Mouse (Mus musculus) splenic B cell, adult 2 months (primary cell): ENCODE data around the gene Sipa1l2.
A peak's percentile ranks its signal among the peaks of the same experiment; 100 is the strongest.

Source experiments
- DNase-seq: peaks from one replicate; pipeline ENCODE4 v3.0.0-alpha.2; 2011; ENCODE audit warnings: low read depth, low spot score
- H3K27me3 ChIP-seq: 2 replicates; pipeline ENCODE4 v1.6.1; 2012; ENCODE audit warnings: mild to moderate bottlenecking, low read length, moderate library complexity, mixed read lengths; ENCODE audit not compliant: control insufficient read depth, poor library complexity, insufficient read depth, severe bottlenecking
- H3K36me3 ChIP-seq: 2 replicates; pipeline ENCODE4 v1.6.1; 2012; ENCODE audit warnings: mild to moderate bottlenecking, low read length, moderate library complexity, mixed read lengths; ENCODE audit not compliant: control insufficient read depth, poor library complexity, insufficient read depth, severe bottlenecking

Sipa1l2 gene

GRCm38 (mm10) chr8:125447543-125447942 is 122.1 kb downstream of the Sipa1l2 start:
- H3K36me3 ChIP-seq: no peaks in the 10 kb centered on the region; the same call in none of the 2 replicates
- H3K27me3 ChIP-seq: no peaks in the 10 kb centered on the region
- no peak for DNase-seq

DNA sequence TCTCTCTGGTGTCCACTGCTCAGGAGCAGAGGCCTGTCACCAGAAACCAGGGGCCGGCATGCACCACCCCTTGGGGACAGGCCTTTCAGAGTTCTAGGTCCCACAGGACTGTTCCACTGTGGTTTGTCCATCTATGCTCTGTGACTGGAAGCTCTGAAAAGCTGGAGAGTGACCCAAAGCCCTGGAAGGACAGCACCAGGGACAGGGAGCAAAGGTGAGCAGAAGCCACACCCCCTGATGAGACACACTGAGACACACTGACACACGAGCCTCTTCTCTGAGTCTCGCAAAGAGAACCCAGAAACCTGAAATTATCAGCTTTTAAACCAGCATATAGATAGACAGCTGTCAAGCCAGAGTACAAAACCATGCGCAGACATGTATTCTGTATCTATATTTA is 123.4 kb downstream of the Sipa1l2 start:
- Histone ChIP-seq H3K36me3 (no peaks in the 10 kb centered on the region; the same call in none of the 2 replicates), H3K27me3 (no peaks in the 10 kb centered on the region)
- no peak for DNase-seq

DNA sequence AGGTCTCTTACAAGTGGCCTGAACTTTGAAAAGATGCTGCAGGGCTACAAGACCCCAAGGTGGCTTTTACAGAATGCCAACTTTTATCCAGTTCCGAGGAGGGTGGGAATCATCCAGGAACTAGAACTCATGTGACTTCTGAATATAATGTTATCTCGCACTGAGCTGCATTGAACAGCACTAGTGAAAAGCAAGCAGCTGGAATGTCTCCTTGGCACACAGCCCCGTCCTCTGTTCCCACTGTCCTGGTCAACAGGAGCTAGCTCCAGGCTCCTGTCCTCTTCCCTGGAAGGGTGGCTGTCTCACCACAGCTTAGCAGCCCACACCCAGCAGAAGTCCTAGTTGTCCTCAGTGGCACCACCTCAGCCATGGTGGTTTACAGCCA is 124.4 kb downstream of the Sipa1l2 start:
- Histone ChIP-seq H3K27me3 (no peaks in the 10 kb centered on the region), H3K36me3 (peaks cover 2% of the 10 kb centered on the region)
- no peak for DNase-seq

- DNase-seq: no peak
- H3K27me3 ChIP-seq: no peaks in the 10 kb centered on the region
Measured at GRCm38 (mm10) chr8:125444457-125445224, 125.0 kb downstream of the Sipa1l2 start.

GRCm38 (mm10) chr8:125435320-125436100 is 134.1 kb downstream of the Sipa1l2 start:
- DNase-seq: no peak
- Histone ChIP-seq H3K36me3 (peaks cover 2% of the 10 kb centered on the region), H3K27me3 (no peaks in the 10 kb centered on the region)

More at GRCm38 (mm10) chr8:125444457-125445224, 125.0 kb downstream of the Sipa1l2 start:
- H3K36me3 ChIP-seq: peaks cover 2% of the 10 kb centered on the region

GRCm38 (mm10) chr8:125434151-125434550 is 135.5 kb downstream of the Sipa1l2 start:
- DNase-seq: no peak
- H3K27me3 ChIP-seq: no peaks in the 10 kb centered on the region
- H3K36me3 ChIP-seq: peaks cover 2% of the 10 kb centered on the region

DNA sequence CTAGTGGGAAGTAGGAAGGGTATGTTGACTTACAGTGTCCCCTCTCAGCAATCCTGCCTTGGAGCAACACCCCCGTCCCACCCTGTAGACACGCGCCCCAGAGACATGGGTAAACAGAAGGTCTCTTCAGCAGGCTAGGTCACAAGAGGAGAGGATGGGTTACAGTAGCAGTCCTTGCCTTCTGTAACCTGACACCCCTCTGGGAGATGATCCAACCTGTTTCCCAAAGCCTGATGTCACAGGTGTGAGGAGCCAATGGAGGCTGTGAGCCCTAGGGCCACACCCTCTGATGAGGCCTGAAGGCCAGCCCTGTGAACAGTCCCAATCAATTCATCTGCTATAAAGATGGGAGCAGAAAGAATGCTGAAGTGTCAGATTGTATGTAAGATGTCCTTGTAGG is 138.3 kb downstream of the Sipa1l2 start:
- H3K27me3 ChIP-seq: no peaks in the 10 kb centered on the region
- no peak for DNase-seq
- H3K36me3 ChIP-seq: no peaks in the 10 kb centered on the region

DNA sequence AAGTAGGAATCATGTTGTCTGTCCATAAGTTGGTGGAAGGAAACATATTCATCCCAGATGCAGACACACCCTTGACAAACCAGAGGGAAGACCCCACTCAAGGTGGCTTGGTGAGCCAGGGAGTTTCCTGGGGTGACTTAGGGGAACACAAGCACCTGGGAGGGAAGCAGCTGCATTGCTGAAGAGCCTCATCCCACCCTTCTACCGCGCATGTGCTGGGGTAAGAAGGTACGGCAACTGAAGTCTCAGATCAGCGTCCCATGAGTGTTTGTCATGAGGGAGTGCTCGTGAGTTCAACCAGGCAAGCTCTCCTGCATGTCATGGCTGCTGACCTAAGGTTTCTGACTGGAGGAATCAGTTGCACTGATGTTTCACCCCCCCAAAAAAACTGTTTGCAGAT is 138.8 kb downstream of the Sipa1l2 start:
- Histone ChIP-seq H3K36me3 (no peaks in the 10 kb centered on the region), H3K27me3 (no peaks in the 10 kb centered on the region)
- DNase-seq: no peak

- H3K27me3 ChIP-seq: no peaks in the 10 kb centered on the region
- no peaks in the 10 kb centered on the region for H3K36me3 ChIP-seq
- DNase-seq: no peak
Measured at GRCm38 (mm10) chr8:125428979-125429690, 140.5 kb downstream of the Sipa1l2 start.

- Histone ChIP-seq H3K36me3 (no peaks in the 10 kb centered on the region), H3K27me3 (no peaks in the 10 kb centered on the region)
- no peak for DNase-seq
Measured at GRCm38 (mm10) chr8:125423861-125424260, 145.7 kb downstream of the Sipa1l2 start.

GRCm38 (mm10) chr8:125419202-125419830 is 150.3 kb downstream of the Sipa1l2 start:
- no peaks in the 10 kb centered on the region for H3K27me3 ChIP-seq
- no peaks in the 10 kb centered on the region for H3K36me3 ChIP-seq
- no peak for DNase-seq

DNA sequence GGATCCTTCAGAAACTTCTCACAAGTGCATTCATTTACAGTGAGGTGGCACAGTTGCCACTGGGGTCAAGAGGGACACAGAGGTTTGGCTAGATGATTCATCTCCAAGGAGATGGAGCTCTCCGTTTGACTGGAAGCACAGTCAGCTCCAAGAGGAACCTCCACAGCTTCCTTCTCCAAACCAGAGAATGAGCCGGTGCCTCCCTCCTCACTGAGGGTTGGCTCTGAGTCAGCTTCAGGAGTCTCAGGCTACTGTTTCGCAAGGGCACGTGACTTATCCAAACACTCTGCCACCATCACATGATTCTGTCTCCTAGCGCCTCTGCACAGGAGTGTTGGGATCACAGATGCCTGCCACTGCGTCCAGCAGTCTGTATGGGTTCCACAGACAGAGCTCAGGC is 153.5 kb downstream of the Sipa1l2 start:
- Histone ChIP-seq H3K27me3 (no peaks in the 10 kb centered on the region), H3K36me3 (no peaks in the 10 kb centered on the region)
- DNase-seq: no peak

DNA sequence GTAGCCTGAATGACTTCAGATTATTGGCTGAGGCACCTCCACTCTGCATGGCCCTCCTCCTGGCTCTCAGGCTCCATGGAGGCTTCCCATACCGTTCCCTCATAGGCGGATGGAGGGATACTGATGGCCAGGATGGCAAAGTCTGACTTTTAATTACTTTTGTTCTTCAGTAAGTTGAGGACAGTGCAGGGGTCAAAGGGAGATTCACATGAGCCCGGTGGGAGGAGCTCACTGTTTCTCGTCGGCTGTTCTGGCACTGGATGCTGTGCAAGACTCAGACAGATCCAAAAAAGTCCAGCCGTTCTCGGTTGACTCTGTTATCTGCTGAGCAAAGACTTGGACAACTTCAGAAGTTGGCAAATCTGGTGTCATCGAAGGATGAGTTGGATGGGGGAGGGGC is 155.0 kb downstream of the Sipa1l2 start:
- DNase-seq: no peak
- H3K27me3 ChIP-seq: no peaks in the 10 kb centered on the region
- H3K36me3 ChIP-seq: no peaks in the 10 kb centered on the region

DNA sequence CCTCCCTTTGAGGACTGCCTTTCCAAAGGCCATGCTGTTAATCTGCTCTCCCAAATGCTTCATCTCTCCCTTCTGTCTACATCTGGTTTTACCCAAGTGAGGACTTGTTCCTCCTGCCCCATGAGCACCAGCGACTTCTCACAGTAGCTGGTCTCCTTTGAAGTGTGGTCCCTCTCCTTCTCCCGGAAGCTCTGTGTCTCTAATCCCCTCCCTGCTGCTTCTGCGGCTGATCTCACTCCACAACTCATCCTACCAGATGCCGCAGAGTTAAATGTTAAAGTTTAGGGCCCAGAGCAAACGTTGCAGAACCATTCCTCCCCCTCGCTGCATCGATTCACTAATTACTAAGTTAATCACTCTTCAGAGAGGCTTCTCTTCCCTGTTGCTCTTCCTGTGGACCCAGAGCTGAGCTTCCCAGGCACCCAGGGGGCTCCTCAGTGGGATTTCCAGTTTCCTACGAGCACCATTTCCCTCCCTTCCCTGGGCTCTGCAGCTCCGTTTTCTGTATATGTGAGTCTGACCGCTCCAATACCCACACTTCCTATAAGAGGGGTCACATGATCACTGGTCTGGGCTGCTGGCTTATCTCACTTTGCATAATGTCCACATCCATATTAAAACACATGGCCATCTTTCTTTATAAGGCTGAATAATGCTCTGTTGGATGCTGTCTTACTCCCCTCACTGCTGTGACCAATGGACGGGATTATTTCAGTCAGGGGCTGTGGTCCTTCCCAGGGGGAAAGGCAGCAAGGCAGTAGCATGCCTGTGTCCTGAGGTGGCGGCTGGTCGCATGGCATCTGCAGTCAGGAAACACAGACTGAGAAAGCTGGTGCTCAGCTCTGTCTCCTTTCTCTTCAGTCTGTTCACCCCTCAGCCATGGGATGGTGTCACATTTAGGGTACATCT is 156.4 kb downstream of the Sipa1l2 start:
- H3K27me3 ChIP-seq: no peaks in the 10 kb centered on the region
- DNase-seq: peak; percentile 12
- no peaks in the 10 kb centered on the region for H3K36me3 ChIP-seq
